Mouse (Mus musculus): ENCODE measurements around the gene Aadacl3.

GRCm38 (mm10) chr4:144430723-144431122 is 32.8 kb downstream of the Aadacl3 start:
- no peak for TF ChIP-seq CTCF (conservative IDR thresholded peaks at IDR 0.05; ENCODE audit: low read length)
- TF ChIP-seq NANOG (IDR thresholded peaks at IDR 0.05; ENCODE audit: borderline replicate concordance, low read length), result no peak
- no peak for TF ChIP-seq POU5F1 (IDR thresholded peaks at IDR 0.05; ENCODE audit: borderline replicate concordance, low read length)

Measured in E14TG2a.4 (cell line).